Mouse (Mus musculus) stomach, postnatal 0 days (tissue): ENCODE data around the gene Popdc3.

Source experiments
- CTCF ChIP-seq: IDR thresholded peaks from 2 replicates; pipeline ENCODE4 v1.5.1; 2016; ENCODE audit warnings: antibody characterized with exemption, low read depth, mild to moderate bottlenecking, moderate library complexity
- EP300 ChIP-seq: optimal IDR thresholded peaks from 2 replicates; pipeline ENCODE3; 2016; ENCODE audit warnings: antibody characterized with exemption

DNA sequence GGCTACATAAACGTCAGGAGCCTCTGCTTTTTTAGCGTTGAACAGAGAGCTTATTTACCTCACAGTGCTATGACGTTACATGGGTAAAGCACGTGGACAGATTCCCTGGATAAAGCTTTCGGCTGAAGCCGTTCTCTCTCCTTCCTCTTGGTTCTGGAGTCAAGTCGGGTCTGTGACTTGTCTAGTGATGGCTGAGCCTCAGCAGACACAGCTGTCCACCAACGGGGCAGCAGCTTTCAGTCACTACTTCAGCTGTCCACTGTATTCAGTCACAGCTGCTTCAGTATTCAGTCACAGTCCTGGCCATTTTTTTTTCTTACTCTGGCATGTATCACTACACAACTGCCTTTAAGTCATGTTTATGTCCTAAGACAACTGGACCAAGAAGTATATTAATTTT lies 4.0 kb upstream of the Popdc3 start:
- no peak for TF ChIP-seq CTCF
- TF ChIP-seq EP300: no peak
